Mouse (Mus musculus): Measurements from ENCODE around the gene Pknox2.

DNA sequence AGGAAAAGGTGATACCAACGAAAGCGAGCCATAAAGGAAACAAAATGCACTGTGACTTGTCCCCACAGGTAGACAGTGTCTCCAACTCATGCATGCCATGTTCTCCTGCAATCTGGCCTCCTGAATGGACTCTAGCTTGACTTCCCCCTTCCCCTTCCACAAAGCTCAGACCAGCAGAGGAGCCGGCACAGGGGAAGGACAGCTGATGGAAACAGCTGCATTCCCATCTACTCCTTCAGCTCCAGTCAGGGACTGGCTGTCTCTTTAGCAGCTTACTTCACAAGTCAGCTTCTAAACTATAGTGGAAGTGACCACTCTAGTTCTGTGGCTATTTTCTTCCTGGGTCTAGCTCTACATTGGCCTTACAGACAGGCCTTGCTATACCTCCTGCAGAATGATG is 43.0 kb downstream of the Pknox2 start:
- no peak for TF ChIP-seq HCFC1 (IDR thresholded peaks at IDR 0.05; ENCODE audit: borderline replicate concordance, insufficient read depth, low read length)
- no peak for TF ChIP-seq ZNF384 (IDR thresholded peaks at IDR 0.05; ENCODE audit: low read depth, low read length)
- TF ChIP-seq ZC3H11A (IDR thresholded peaks at IDR 0.05; ENCODE audit: borderline replicate concordance, low read depth, low read length), result no peak
- TF ChIP-seq MAFK (IDR thresholded peaks at IDR 0.05; ENCODE audit: insufficient read depth, low read depth, low read length), result no peak
- TF ChIP-seq CHD2 (IDR thresholded peaks at IDR 0.05; ENCODE audit: low read depth, low read length), result no peak

All from ES-E14 (cell line).